Mouse (Mus musculus) brain, adult 2 months (tissue): ENCODE measurements around the gene Zim1.

Source experiments
- DNase-seq: peaks from one replicate; pipeline ENCODE4 v3.0.0; 2011; ENCODE audit warnings: low read depth, low spot score

The Zim1 gene

DNA sequence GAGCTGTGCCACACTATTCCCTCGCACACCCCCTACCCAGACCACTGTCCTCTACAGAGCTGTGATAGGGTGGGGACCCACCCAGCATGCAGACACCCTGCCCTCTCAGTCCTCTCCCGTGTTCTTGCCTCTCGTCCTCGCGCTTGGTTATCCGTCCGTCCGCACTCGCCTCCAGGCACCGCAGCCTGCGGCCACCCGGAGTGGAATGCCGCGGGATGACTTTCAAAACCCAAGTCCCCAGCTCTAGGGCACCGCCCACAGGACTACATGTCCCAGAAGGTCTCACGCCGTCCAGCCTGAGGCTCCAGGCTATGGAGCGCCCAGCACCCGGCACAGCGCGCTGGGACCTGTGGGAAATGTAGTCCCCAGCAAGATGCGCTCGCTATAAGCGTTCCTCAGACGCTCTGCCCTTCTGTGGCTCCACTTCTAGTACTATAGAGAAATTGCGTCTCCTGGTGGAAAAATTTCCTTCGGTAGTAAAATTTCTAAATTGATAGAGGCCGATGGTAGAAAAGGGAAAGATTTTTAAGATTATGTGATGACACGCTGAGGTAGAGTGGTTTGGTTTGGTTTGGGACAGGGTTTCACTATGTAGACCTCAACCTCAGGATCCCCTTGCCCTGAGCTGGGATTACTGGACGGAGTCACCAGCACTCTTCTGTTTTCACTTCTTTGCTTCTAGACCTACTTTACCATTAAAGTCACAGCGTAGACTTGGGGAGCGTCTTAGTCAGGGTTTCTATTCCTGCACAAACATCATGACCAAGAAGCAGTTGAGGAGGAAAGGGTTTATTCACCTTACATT, at the start of gene Zim1:
Gene Zim1, minus strand, starts transcription at position 210 of the 805 bp plus-strand sequence.
- DNase-seq: peak; percentile 96

DNA sequence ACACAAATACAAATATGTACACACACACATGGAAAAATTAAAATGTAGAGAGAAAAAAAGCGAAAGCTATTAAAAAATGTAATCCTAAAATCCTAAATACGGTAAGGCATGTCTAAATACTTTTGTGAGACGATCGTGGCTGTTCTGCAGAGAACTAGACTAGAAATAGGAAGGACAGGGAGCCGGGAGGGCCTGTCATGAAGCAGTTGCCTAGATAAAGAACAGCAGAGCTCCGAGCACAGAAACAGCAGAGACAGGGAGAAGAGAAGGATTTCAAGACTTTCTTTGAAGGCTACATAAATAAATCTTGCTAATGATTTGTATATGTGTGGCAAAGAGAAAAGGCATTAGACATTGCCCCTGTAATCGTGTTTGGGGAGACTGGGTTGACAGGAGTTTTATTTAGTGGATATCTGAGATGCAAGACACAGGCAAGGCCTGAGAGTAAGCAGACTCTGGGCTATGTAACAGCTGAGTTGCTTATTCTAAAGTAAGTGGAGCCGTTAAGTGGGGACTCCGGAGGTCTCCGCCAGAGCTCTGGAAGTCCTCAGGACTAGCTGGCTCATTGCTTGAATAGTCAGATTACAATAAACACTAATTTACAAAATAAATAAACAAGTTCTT, 48.1 kb upstream of the Zim1 start:
- DNase-seq: no peak

GRCm38 (mm10) chr7:6736060-6736459, 39.8 kb upstream of the Zim1 start:
- no peak for DNase-seq

DNA sequence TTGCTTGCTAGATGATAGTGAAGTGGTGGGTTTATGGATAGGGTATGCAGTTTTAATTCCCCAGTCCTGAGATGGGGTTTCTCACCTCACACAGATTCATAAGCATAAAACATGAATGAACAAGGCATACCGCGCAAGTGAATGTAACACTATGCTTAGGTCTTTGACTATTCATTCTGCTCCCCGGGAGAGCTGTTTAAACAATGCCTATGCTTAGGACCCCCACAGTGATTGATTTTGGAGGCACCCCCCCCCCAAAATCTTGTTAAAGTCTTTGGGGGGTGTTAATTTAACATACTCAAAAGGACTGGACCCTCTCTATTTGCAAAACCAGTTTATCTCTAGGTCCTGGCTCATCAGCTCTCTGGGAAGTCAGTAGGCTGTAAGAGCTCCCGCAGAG, 35.7 kb upstream of the Zim1 start:
- no peak for DNase-seq

DNA sequence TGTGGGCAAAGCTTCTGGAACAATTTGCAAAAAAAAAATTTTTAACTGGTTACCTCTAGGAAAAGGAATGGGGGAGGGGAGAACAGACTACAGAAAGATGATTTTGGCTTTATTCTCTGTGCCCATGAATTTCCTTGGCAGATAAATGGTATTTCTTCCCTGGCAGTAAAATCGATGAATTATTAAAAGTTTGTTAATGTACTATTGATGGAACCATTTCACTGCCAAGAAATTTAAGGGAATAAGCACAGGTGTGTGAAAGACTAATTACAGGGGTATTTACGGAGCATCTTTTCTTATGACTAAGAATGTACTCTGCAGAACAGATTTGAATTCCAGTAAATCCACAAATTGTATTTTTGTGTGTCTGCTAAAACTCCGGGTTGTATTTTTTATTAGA, 35.1 kb upstream of the Zim1 start:
- no peak for DNase-seq

GRCm38 (mm10) chr7:6730801-6731200, 34.6 kb upstream of the Zim1 start:
- DNase-seq: peak; percentile 56

GRCm38 (mm10) chr7:6730241-6730640, 34.0 kb upstream of the Zim1 start, which contains the start of the genes Peg3 and Usp29:
Gene Peg3, minus strand, starts transcription at chr7:6730431.
Gene Usp29, plus strand, starts transcription at chr7:6730578.
- DNase-seq: peak; percentile 98

DNA sequence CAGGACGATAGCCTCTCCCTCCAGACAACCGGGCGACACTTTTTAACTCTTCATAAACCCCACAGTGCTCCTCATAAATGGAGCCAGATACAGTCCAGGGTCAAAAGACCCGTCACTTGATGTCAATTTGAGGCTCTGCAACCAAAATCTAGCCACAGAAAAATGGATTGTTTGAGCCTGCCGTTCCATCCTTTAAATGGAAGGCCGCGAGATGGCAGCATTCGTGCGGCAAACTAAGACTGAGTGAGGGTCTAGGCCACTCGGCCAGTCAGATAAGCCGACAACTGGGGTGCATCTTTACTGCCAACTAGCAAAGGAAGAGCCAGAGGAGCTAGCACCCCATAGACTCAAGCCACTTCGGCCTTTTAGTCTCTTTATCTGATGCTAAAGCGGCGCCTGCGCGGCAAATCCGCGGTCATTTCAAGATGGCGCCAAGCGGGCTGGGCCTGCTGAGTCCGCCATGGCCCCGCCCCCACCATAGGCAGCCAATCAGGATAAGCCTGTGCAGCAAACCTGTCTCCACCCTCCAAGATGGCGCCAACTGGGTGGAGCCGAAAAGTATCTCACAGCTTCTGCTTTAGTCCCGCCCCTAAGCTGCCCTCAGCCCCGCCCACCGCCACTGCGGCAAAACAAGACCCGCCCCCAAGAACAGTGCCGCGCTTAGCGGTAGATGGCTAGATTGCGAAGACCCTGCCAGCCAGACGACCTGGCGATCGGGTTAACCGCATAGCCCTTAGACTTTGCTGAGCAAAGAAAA, 33.0 kb upstream of the Zim1 start:
- DNase-seq: peak; percentile 99

- peak; percentile 99 for DNase-seq
Observed at GRCm38 (mm10) chr7:6728263-6728931, 32.1 kb upstream of the Zim1 start.

- DNase-seq: peak; percentile 99
Observed at GRCm38 (mm10) chr7:6727351-6728121, 31.3 kb upstream of the Zim1 start.

- DNase-seq: no peak
Observed at GRCm38 (mm10) chr7:6709396-6709795, 13.1 kb upstream of the Zim1 start.

DNA sequence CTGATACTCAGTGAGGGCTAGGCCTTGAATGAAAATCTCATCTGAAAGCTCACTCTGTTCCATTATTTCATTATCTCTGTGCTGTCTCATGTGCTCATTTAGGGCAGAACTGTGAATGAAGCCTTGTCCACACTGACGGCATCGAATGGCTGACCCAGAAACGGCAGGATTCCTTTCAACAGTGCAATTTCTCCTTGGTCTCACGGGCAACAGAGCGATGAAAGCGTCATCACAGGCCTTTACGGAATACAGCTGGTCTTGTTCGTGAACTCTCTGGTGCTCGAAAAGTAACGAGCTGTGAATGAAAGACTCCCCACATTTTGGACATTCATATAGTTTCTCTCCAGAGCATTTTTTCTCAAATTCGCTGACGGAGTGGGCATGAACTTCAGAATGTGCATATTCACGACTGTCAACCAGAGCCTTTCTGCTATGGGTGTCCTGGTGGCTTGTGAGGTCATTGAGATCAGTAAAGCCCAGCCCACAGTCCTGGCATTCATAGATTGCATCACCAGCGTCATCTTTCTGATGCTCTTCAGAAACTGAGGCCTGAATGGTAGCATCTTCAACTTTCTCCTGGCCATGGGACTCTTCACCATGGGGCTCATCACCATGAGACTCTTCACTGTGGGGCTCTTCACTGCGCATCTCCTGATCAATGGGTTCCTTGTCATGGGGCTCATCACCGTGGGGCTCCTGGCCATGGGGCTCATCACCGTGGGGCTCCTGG, 12.4 kb upstream of the Zim1 start:
- no peak for DNase-seq

- no peak for DNase-seq
Observed at GRCm38 (mm10) chr7:6707416-6708015, 11.3 kb upstream of the Zim1 start.

- DNase-seq: no peak
Observed at GRCm38 (mm10) chr7:6699230-6699629, 3.0 kb upstream of the Zim1 start.

- no peak for DNase-seq
Observed at GRCm38 (mm10) chr7:6685511-6685910, 10.7 kb downstream of the Zim1 start.

DNA sequence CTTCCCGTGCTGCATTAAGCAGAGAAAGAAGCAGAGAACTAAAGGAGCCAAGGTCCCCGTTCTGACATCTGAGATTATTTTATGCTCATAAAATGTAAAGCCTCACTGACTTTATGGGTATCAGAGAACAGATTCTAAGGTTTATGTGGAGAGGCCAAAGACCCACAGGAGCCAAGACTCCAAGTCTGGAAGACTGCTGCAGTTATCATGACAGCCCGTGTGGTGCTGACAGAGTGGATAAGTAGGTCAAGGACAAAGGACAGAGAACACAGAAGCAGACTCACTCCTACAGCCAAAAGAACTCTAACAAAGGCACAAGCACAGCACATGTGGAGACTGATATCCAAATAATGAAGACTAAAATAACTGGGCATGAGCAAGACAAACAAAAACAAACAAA, 29.5 kb downstream of the Zim1 start:
- DNase-seq: no peak

DNA sequence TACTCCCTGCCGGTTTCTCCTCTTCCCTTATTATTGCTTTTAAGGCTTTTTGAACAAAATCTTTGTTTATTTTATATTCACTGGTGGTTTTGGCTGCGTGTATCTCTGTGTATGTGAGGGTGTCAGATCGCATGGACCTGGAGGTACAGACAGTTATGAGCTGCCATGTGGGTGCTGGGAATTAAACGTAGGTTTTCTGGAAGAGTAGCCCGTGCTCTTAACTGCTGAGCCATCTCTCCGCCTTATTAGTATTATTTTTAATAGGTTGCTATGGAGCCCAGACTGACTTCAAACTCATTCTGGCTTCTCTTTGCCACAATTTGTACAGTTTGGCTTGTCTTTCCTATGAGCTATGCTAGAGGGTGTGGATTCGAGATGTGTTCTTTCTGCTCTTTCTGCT, 32.8 kb downstream of the Zim1 start:
- peak; percentile 29 for DNase-seq

- peak; percentile 41 for DNase-seq
Observed at GRCm38 (mm10) chr7:6659605-6660004, 36.6 kb downstream of the Zim1 start.

- no peak for DNase-seq
Observed at GRCm38 (mm10) chr7:6658606-6659005, 37.6 kb downstream of the Zim1 start.

- DNase-seq: no peak
Observed at GRCm38 (mm10) chr7:6652151-6652550, 44.1 kb downstream of the Zim1 start.
